Mouse (Mus musculus) forebrain, postnatal 0 days (tissue): ENCODE results near the gene Ptges. TPM values are rescaled to one million over a fixed set of nuclear protein-coding genes. Genes with fewer than 3 reads are reported as not detected.

Source experiments
- ATAC-seq: fragments of 200-750 bp; cut with Nextera tagmentation; 2 replicates; pipeline ENCODE4 v1.8.0; 2017; ENCODE audit warnings: mild to moderate bottlenecking, moderate library complexity
- DNase-seq: peaks from one replicate; pipeline ENCODE4 v3.0.0-alpha.2; 2015
- H3K27ac ChIP-seq: fragments of 300-500 bp; sonication (generic); 2 replicates; pipeline ENCODE4 v1.5.1; 2014; ENCODE audit warnings: low read depth, mild to moderate bottlenecking, antibody characterized with exemption, low read length, moderate library complexity, mixed read lengths
- H3K27me3 ChIP-seq: fragments of 300-500 bp; sonication (generic); 2 replicates; pipeline ENCODE4 v1.6.1; 2014; ENCODE audit warnings: mild to moderate bottlenecking, low read length, mixed read lengths; ENCODE audit not compliant: insufficient read depth
- H3K36me3 ChIP-seq: fragments of 300-500 bp; sonication (generic); 2 replicates; pipeline ENCODE4 v1.6.1; 2014; ENCODE audit warnings: mild to moderate bottlenecking, moderate library complexity; ENCODE audit not compliant: insufficient read depth
- H3K4me1 ChIP-seq: fragments of 300-500 bp; sonication (generic); 2 replicates; pipeline ENCODE4 v1.6.1; 2014; ENCODE audit warnings: antibody characterized with exemption; ENCODE audit not compliant: insufficient read depth
- H3K4me2 ChIP-seq: fragments of 300-500 bp; sonication (generic); 2 replicates; pipeline ENCODE4 v1.6.1; 2014; ENCODE audit warnings: low read depth, mild to moderate bottlenecking, moderate library complexity
- H3K4me3 ChIP-seq: fragments of 300-500 bp; sonication (generic); 2 replicates; pipeline ENCODE4 v1.5.1; 2014; ENCODE audit warnings: low read depth, low read length, mixed read lengths
- H3K9ac ChIP-seq: fragments of 300-500 bp; sonication (generic); 2 replicates; pipeline ENCODE4 v1.6.1; 2014; ENCODE audit warnings: mild to moderate bottlenecking
- H3K9me3 ChIP-seq: fragments of 300-500 bp; sonication (generic); 2 replicates; pipeline ENCODE4 v1.6.1; 2016; ENCODE audit warnings: low read length
- CTCF ChIP-seq: sonication (generic); IDR thresholded peaks from 2 replicates; pipeline ENCODE4 v1.5.1; 2016; ENCODE audit warnings: antibody characterized with exemption, control low read depth, low read depth
- WGBS: fragments of 180-500 bp; shearing (Covaris S2); extraction: QIAGEN DNeasy Blood & Tissue Kit; methylation state at CpG from one replicate; pipeline ENCODE4 v1.1.7; 2014; 5-methylcytosine and 5-hydroxymethylcytosine counted together
- polyA plus RNA-seq: library from polyadenylated mRNA; unstranded; fragments of >200 nt; fragmentation: Nextera tagmentation; extraction: Ambion mirVana; gene quantifications from 2 replicates; pipeline ENCODE4 v1.2.1, GENCODE M21; 2015
- total RNA-seq: library from RNA; depleted of rRNA; stranded (reverse); fragments of >200 nt; gene quantifications from 2 replicates; pipeline ENCODE4 v1.2.3, GENCODE M21; 2014

Ptges gene
- total and polyA plus RNA-seq, 2 experiments from 2014 or later = 4.8 to 6.3 TPM

DNA sequence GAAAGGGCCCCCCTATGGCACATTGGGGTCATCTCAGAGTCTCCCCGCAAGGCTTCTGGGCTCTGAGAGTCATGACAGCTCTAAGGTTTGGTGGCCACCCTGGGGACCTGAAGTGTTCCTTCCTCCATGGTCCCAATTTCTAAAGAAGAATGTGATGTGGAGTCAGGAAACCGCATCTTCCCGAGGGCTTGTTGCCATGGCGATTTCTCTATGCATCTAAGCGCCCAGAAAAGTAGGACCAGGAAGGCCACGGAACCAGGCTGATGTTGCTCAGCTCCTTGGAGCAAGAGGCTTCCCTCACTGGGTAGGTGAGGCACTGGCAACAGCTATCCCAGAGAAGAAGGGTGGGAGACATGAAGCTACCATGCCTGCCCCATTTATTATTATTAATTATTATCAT lies 72.6 kb downstream of the Ptges start:
- 47% methylated on average over 6 of the region's 6 CpGs for WGBS
- no peak for TF ChIP-seq CTCF
- Histone ChIP-seq H3K27me3 (no peaks in the 10 kb centered on the region), H3K4me2 (no peak overlapping the region), H3K9me3 (no peaks in the 10 kb centered on the region), H3K27ac (no peak overlapping the region), H3K4me3 (no peak overlapping the region), H3K36me3 (no peaks in the 10 kb centered on the region), H3K4me1 (no peaks in the 10 kb centered on the region), H3K9ac (no peak overlapping the region)
- peak; percentile 58 for DNase-seq
- no peak for ATAC-seq

DNA sequence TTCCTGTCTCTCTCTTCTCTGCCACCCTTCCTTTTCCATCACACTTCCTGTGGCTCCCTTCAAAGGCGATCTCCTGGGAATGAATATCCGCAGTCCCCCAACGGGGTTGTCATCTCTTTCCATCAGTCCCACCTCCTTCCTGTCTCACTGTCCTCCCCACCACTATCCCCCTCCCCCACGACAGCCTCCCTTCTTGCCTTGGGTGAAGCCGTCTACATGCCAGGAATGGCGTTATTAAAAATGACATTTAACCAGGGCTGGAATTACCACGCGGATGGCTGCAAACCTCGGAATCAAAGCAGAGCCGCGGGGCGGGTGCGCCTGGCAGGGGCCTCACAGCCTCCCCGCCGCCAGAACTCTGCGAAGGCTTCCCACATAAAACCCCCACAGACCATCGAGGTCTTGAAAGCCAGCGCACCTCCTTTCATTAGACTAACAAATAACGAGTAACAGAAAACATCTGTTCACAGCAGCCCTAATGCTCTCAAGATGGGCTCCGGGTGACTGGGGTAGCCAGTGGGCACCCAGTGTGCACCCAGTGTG lies 76.8 kb downstream of the Ptges start:
- H3K4me1 ChIP-seq = no peaks in the 10 kb centered on the region
- WGBS = 37% methylated on average over 20 of the region's 20 CpGs
- no peak for TF ChIP-seq CTCF
- no peak overlapping the region for H3K4me3 ChIP-seq
- H3K36me3 ChIP-seq = no peaks in the 10 kb centered on the region
- no peaks in the 10 kb centered on the region for H3K27me3 ChIP-seq
- H3K9me3 ChIP-seq = no peaks in the 10 kb centered on the region
- ATAC-seq = no peak
- H3K4me2 ChIP-seq = no peak overlapping the region
- H3K27ac ChIP-seq = no peak overlapping the region
- no peak for DNase-seq
- H3K9ac ChIP-seq = no peak overlapping the region

DNA sequence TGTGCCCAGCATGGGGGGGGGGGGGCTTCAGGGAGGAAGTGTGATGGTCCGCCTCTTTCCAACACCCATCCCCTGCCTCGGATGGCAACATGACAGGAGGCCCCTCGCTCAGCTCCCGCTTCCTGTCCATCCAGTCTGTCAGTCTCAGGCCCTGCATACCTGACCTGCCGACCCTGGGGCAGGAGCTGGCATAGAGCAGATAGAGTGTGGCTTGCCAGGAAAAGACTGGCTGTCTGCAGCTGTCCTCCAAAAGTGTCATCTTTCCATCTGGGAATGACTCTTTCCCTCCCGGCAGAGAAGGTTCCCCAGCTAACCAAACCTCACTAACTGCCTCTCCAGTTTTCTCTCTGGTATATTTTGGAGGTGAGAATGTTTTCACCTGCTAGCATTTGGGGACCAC lies 79.1 kb downstream of the Ptges start:
- ATAC-seq = no peak
- no peaks in the 10 kb centered on the region for H3K4me1 ChIP-seq
- no peak for TF ChIP-seq CTCF
- H3K9me3 ChIP-seq = no peaks in the 10 kb centered on the region
- no peak overlapping the region for H3K4me3 ChIP-seq
- no peaks in the 10 kb centered on the region for H3K36me3 ChIP-seq
- no peak overlapping the region for H3K9ac ChIP-seq
- peaks cover 9% of the 10 kb centered on the region; the same call in 1 of the 2 replicates for H3K27me3 ChIP-seq
- no peak overlapping the region for H3K27ac ChIP-seq
- WGBS = 79% methylated on average over 6 of the region's 6 CpGs
- no peak for DNase-seq
- no peak overlapping the region for H3K4me2 ChIP-seq

DNA sequence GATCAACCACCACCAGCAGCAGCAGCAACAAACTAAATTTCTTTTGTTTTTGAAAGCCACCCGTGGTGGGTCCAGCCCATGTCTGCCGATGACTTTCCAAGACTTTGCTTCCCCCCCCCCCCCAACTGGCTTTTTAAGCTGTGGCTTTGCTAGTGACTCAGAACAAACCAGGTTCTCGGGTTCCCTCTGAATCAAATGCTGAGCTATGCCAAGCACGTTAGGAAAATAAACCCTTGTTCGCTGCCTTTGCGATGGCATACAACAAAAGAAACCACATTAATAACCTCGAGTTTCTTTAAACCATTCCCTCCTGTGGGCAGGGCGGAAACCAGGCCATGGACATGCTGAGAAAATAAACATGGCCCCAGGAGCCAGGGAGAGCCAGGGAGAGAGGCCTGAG lies 81.5 kb downstream of the Ptges start:
- WGBS = 44% methylated on average over 8 of the region's 8 CpGs
- Histone ChIP-seq H3K4me1 (no peaks in the 10 kb centered on the region), H3K4me2 (no peak overlapping the region), H3K27ac (no peak overlapping the region), H3K4me3 (no peak overlapping the region), H3K36me3 (no peaks in the 10 kb centered on the region), H3K9me3 (no peaks in the 10 kb centered on the region), H3K9ac (no peak overlapping the region), H3K27me3 (peaks cover 24% of the 10 kb centered on the region)
- no peak for DNase-seq
- TF ChIP-seq CTCF = no peak
- no peak for ATAC-seq

DNA sequence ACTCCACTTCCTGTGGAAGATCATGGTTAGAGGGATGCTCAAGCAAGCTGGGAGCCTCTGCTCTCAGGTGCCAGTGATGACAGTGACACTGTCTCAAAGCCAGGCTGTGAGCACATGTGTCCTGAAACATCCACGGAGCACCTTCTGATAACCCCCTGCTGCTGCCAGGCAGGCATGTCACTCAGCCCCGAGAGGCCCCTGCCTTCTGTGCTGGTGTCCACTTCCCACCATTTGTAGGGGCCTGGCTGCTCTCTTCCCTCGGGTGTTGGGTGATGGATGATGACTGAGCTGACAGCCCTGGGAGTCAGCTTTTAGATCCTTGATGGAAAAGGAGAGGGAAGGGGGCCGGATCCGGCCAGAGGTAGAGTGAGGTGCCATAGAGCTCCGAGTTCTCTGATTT lies 82.9 kb downstream of the Ptges start:
- no peak overlapping the region for H3K27ac ChIP-seq
- no peak for ATAC-seq
- H3K9me3 ChIP-seq = no peaks in the 10 kb centered on the region
- H3K36me3 ChIP-seq = no peaks in the 10 kb centered on the region
- H3K4me3 ChIP-seq = no peak overlapping the region
- no peak overlapping the region for H3K9ac ChIP-seq
- H3K4me2 ChIP-seq = no peak overlapping the region
- H3K27me3 ChIP-seq = peaks cover 24% of the 10 kb centered on the region
- TF ChIP-seq CTCF = no peak
- H3K4me1 ChIP-seq = no peaks in the 10 kb centered on the region
- no peak for DNase-seq
- WGBS = 48% methylated on average over 6 of the region's 6 CpGs

DNA sequence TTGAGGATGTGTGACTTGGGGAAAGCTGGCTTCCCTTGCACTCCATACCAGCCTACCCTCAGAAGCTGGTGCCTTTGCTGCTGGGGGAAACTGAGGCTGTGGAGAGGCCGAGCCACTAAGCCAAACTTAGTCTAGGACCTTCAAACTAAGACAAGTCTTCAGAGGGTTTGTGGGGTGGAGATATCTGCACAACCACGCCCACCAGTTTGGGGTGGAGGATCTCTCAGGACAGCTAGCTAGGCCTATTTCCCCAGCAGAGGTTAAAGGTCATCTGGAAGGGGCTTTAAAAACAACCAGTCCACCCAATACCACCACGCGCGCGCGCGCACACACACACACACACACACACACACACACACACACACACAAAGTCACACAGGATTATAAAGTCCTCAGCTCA lies 83.4 kb downstream of the Ptges start:
- H3K27me3 ChIP-seq = peaks cover 24% of the 10 kb centered on the region
- H3K27ac ChIP-seq = no peak overlapping the region
- ATAC-seq (no peak), DNase-seq (no peak)
- H3K4me1 ChIP-seq = no peaks in the 10 kb centered on the region
- no peaks in the 10 kb centered on the region for H3K9me3 ChIP-seq
- WGBS = 91% methylated on average over 8 of the region's 8 CpGs
- H3K4me2 ChIP-seq = peak overlapping the region; percentile 79; the same call in 1 of the 2 replicates
- H3K9ac ChIP-seq = no peak overlapping the region
- H3K36me3 ChIP-seq = no peaks in the 10 kb centered on the region
- no peak for TF ChIP-seq CTCF
- H3K4me3 ChIP-seq = no peak overlapping the region

DNA sequence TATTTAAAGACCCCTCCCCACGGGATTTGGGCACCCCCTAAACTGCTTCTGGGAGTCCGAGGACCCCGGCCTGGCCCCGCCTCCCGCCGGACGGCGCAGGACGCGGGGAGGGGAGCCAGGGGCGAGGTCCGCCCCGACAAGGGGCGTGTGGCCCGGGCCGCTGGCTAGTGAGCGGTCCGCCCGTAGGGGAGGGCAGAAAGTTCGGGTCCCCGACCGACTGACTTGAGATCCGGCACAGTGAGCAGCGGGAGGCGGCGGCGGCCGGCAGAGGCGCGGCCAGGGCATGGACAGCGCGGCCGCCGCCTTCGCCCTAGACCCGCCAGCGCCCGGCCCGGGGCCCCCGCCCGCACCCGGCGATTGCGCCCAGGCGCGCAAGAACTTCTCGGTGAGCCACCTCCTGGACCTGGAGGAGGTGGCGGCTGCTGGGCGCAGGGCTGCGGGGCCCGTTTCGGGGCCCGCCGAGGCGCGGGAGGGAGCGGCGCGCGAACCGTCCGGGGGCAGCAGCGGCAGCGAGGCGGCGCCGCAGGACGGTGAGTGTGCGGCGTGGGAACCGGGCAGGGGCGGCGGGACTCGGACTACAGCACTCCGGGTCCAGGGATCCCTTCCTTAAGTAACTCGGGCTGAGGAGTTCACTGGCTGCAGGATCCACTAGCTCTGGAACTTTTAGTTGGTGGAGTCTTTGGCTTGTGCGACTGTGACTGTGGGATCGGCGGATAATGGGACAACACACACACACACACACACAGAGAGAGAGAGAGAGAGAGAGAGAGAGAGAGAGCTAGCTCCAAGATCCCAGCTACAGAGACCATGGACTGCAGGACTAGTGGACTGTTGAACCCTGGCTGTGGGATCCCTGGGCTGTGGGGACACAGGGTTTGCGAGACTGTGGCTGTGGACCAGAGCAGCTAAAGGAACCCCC lies 84.3 kb downstream of the Ptges start:
- H3K4me1 ChIP-seq = no peaks in the 10 kb centered on the region
- no peaks in the 10 kb centered on the region for H3K36me3 ChIP-seq
- DNase-seq (no peak), ATAC-seq (no peak)
- no peaks in the 10 kb centered on the region for H3K9me3 ChIP-seq
- peak overlapping the region; percentile 35; the same call in 1 of the 2 replicates for H3K9ac ChIP-seq
- H3K27ac ChIP-seq = no peak overlapping the region
- 1% methylated on average over 66 of the region's 80 CpGs for WGBS
- peak overlapping the region; percentile 79 for H3K4me2 ChIP-seq
- peak overlapping the region; percentile 41 for H3K4me3 ChIP-seq
- H3K27me3 ChIP-seq = peaks cover 24% of the 10 kb centered on the region
- no peak for TF ChIP-seq CTCF
